Mouse (Mus musculus): ENCODE data around the gene Adtrp.

Adtrp gene

GRCm38 (mm10) chr13:41847516-41848126 is at the start of gene Adtrp:
Adtrp (minus strand) TSS chr13:41847684.
- peak; percentile 58 for DNase-seq (ENCODE audit: low read depth, low spot score)

GRCm38 (mm10) chr13:41892016-41892415 is 44.5 kb upstream of the Adtrp start:
- DNase-seq (ENCODE audit: low read depth, low spot score): no peak

GRCm38 (mm10) chr13:41890618-41891017 is 43.1 kb upstream of the Adtrp start:
- DNase-seq (ENCODE audit: low read depth, low spot score): no peak

GRCm38 (mm10) chr13:41890111-41890600 is 42.7 kb upstream of the Adtrp start:
- no peak for DNase-seq (ENCODE audit: low read depth, low spot score)

- no peak for DNase-seq (ENCODE audit: low read depth, low spot score)
Measured at GRCm38 (mm10) chr13:41888644-41889043, 41.2 kb upstream of the Adtrp start.

GRCm38 (mm10) chr13:41886120-41886519 is 38.6 kb upstream of the Adtrp start:
- DNase-seq (ENCODE audit: low read depth, low spot score): no peak

- DNase-seq (ENCODE audit: low read depth, low spot score): no peak
Measured at GRCm38 (mm10) chr13:41883665-41884291, 36.3 kb upstream of the Adtrp start.

- no peak for DNase-seq (ENCODE audit: low read depth, low spot score)
Measured at GRCm38 (mm10) chr13:41881201-41881600, 33.7 kb upstream of the Adtrp start.

GRCm38 (mm10) chr13:41880525-41880924 is 33.0 kb upstream of the Adtrp start:
- no peak for DNase-seq (ENCODE audit: low read depth, low spot score)

- DNase-seq (ENCODE audit: low read depth, low spot score): no peak
Measured at GRCm38 (mm10) chr13:41872686-41873085, 25.2 kb upstream of the Adtrp start.

GRCm38 (mm10) chr13:41872161-41872562 is 24.7 kb upstream of the Adtrp start:
- no peak for DNase-seq (ENCODE audit: low read depth, low spot score)

- DNase-seq (ENCODE audit: low read depth, low spot score): no peak
Measured at GRCm38 (mm10) chr13:41867533-41867932, 20.0 kb upstream of the Adtrp start.

- DNase-seq (ENCODE audit: low read depth, low spot score): no peak
Measured at GRCm38 (mm10) chr13:41865575-41865974, 18.1 kb upstream of the Adtrp start.

- no peak for DNase-seq (ENCODE audit: low read depth, low spot score)
Measured at GRCm38 (mm10) chr13:41865071-41865470, 17.6 kb upstream of the Adtrp start.

- no peak for DNase-seq (ENCODE audit: low read depth, low spot score)
Measured at GRCm38 (mm10) chr13:41860603-41861405, 13.3 kb upstream of the Adtrp start.

- no peak for DNase-seq (ENCODE audit: low read depth, low spot score)
Measured at GRCm38 (mm10) chr13:41855206-41856185, 8.0 kb upstream of the Adtrp start.

GRCm38 (mm10) chr13:41850727-41851378 is 3.4 kb upstream of the Adtrp start:
- DNase-seq (ENCODE audit: low read depth, low spot score): no peak

- DNase-seq (ENCODE audit: low read depth, low spot score): no peak
Measured at GRCm38 (mm10) chr13:41846516-41846915, 968 bp downstream of the Adtrp start.

GRCm38 (mm10) chr13:41845013-41845412 is 2.5 kb downstream of the Adtrp start:
- DNase-seq (ENCODE audit: low read depth, low spot score): no peak

- no peak for DNase-seq (ENCODE audit: low read depth, low spot score)
Measured at GRCm38 (mm10) chr13:41844071-41844470, 3.4 kb downstream of the Adtrp start.

Data from ES-CJ7 (cell line).